Mouse (Mus musculus) testis, postnatal 14 days (tissue): ENCODE measurements around the gene Lmtk2.

Experiments used
- DNase-seq: peaks from one replicate; pipeline ENCODE4 v3.0.0; 2021; ENCODE audit warnings: low spot score

Gene Lmtk2

GRCm38 (mm10) chr5:144100149-144100935, at the start of gene Lmtk2:
Lmtk2 (plus strand) TSS chr5:144100436.
- peak; percentile 97 for DNase-seq

GRCm38 (mm10) chr5:144051268-144051667, 49.0 kb upstream of the Lmtk2 start:
- no peak for DNase-seq

GRCm38 (mm10) chr5:144053450-144053849, 46.8 kb upstream of the Lmtk2 start:
- DNase-seq = no peak

GRCm38 (mm10) chr5:144054340-144054739, 45.9 kb upstream of the Lmtk2 start:
- no peak for DNase-seq

- no peak for DNase-seq
Observed at GRCm38 (mm10) chr5:144064093-144064492, 36.1 kb upstream of the Lmtk2 start.

GRCm38 (mm10) chr5:144066036-144066435, 34.2 kb upstream of the Lmtk2 start:
- DNase-seq = no peak

GRCm38 (mm10) chr5:144070064-144070463, 30.2 kb upstream of the Lmtk2 start:
- DNase-seq = no peak

- no peak for DNase-seq
Observed at GRCm38 (mm10) chr5:144071249-144071648, 29.0 kb upstream of the Lmtk2 start.

GRCm38 (mm10) chr5:144077541-144077940, 22.7 kb upstream of the Lmtk2 start:
- DNase-seq = no peak

GRCm38 (mm10) chr5:144080886-144081285, 19.4 kb upstream of the Lmtk2 start:
- DNase-seq = no peak

GRCm38 (mm10) chr5:144082006-144082405, 18.2 kb upstream of the Lmtk2 start:
- no peak for DNase-seq

GRCm38 (mm10) chr5:144083521-144083920, 16.7 kb upstream of the Lmtk2 start:
- DNase-seq = no peak

GRCm38 (mm10) chr5:144084271-144084670, 16.0 kb upstream of the Lmtk2 start:
- no peak for DNase-seq

GRCm38 (mm10) chr5:144085696-144086095, 14.5 kb upstream of the Lmtk2 start:
- no peak for DNase-seq

GRCm38 (mm10) chr5:144086494-144086893, 13.7 kb upstream of the Lmtk2 start:
- DNase-seq = no peak

- DNase-seq = no peak
Observed at GRCm38 (mm10) chr5:144088354-144088753, 11.9 kb upstream of the Lmtk2 start.

- DNase-seq = no peak
Observed at GRCm38 (mm10) chr5:144095461-144095970, 4.7 kb upstream of the Lmtk2 start.

GRCm38 (mm10) chr5:144097902-144098639, 2.2 kb upstream of the Lmtk2 start:
- DNase-seq = no peak

GRCm38 (mm10) chr5:144098640-144098929, 1.7 kb upstream of the Lmtk2 start:
- no peak for DNase-seq

GRCm38 (mm10) chr5:144100948-144101347, 712 bp downstream of the Lmtk2 start:
- no peak for DNase-seq

- DNase-seq = no peak
Observed at GRCm38 (mm10) chr5:144105070-144105469, 4.8 kb downstream of the Lmtk2 start.

GRCm38 (mm10) chr5:144105471-144106129, 5.4 kb downstream of the Lmtk2 start:
- DNase-seq = no peak

- DNase-seq = no peak
Observed at GRCm38 (mm10) chr5:144106130-144106510, 5.9 kb downstream of the Lmtk2 start.
